Mouse (Mus musculus) inflammation-experienced regulatory T-cells, adult 6 months (primary cell): ENCODE measurements around the gene Zmynd8. TPM values are rescaled to one million over a fixed set of nuclear protein-coding genes. Genes with fewer than 3 reads are reported as not detected.

Source experiments
- ATAC-seq: one replicate; pipeline ENCODE4 v1.8.0; 2017
- polyA plus RNA-seq, 3 experiments: library from polyadenylated mRNA; unstranded; fragments of 100-300 nt; shearing (Covaris generic); gene quantifications; one replicate each; pipeline ENCODE4 v1.2.1; 2017

Zmynd8 gene
- polyA plus RNA-seq, 3 experiments from 2014 or later, result 43.3 to 65.6 (median 61.9) TPM

DNA sequence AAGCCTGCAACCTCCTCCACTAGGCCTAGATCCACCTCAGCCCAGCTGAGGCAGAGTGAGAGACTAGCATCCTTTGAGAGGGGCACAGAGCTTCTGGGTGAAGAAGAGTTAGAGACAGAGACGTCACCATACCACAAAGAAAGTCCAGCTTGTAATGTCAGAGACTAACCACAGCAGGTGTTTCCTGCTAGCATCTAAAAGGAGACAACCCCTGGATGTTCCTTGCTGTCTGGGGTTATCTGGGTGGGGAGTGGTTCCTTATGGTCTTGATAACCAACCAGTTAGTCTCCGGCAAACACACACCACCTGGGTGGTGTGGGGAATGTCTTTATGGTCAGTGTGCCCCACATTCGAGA, 105.6 kb downstream of the Zmynd8 start:
- peak; percentile 84 for ATAC-seq

DNA sequence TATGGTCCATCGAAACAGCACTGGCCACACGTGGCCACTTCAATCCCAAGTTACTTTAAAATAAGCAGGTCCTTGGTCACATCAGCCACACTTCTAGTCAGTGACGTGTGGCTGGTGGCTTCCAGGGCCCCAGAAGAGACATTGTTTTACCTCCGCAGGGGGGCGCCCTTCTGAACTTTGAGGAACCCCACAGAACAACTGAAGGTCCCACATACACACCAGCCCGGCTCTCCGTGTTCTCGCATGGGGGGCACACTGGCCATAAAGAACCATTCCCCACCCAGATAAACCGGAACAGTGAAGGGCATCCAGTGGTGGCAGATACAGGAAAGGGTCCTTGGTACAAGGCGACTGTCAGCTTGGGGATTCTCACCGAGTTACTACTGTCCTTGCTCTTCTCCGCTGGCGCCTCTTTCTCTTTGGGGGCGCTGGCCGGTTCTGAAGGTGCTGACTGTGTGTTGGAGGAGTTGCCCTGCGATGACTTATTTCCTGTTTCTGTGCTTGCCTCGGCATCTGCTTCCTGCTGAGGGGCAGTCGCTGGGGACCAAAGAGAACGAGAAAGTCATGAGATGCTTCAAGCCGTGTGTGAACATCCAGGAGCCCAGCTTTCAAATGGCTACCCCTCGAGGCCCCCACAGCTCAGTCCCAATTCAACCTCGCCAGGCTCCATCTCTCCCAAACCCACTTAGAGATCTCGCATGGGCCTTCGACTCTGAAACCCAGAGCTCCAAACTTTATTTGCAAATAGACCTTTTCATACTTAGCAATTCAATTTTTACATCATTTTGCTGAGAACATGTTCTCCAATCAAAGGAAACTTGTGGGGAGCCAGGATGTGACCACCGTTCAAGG, 106.2 kb downstream of the Zmynd8 start:
- ATAC-seq, result peak; percentile 58

DNA sequence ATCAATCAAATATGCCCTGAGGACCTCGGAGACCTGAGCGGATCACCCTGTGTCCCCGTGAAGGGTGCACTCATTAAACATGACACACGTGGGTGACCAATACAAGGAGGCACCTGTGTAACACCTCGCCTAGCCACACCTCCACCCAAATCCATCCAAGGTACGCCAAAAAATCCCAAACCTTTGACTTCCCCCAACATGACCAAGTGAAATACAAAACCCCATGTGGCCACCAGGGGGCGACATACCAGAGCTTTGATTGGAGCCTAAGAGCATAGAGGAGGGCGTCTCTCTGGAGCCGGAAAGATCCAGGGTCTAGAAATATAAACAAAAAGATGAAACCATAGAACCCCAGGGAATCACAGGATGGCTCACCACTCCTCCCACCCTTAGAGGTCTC, 107.2 kb downstream of the Zmynd8 start:
- ATAC-seq, result no peak

DNA sequence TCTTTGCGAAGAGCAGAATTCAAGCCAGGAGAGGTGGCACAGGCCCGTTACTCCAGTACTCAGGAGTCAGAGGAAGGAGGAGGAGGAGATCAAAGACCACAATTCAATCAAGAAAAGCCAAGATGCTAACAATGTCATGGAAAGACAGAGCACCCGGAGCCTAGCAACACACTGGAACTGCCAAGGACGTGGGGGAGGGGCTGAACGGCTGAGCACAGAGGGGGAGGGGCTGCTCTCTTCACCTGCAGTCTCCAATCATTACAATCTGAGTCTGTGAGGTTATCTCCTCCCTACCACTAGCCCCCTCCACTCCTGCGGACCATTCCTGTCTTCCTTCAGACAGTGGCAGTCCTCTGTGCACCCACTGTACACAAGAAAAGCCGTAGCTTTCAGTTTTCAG, 107.8 kb downstream of the Zmynd8 start:
- no peak for ATAC-seq

DNA sequence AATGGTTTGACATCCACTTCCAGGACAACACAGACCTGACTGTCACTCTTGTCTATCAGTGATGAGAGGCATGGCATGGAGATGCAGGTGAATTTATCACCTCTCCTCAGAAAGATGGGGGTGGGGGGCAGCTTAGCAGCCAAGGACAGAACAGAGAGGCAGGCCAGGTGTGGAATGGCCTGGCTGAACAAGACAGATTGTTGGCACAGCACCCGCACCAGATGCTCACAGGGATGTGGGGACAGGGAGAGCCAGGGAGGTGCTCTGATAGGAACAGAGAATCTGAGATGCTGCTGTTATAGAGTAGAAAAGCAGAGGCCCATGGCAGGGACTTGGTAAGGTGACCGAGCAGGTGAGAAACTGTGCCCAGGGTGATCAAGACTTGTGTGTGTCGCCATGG, 109.1 kb downstream of the Zmynd8 start:
- no peak for ATAC-seq

DNA sequence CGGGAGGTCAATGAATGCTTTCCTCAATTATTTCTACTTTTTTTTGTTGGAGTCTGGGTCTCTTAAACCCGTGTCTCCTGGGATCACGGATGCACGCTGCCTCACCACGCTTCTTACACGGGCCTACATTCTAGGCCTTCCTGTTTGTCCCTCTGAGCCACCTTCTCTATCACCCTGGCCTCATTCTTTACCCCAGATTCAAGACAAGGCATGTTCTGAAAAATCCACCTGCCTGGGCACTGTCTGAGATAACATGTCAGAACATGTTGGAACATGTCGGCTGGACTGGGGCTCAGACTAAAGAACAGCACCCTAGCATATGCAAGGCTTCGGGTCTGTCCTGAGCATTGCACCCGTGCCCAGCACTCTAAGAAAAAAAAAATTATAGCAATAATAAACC, 110.0 kb downstream of the Zmynd8 start:
- no peak for ATAC-seq

DNA sequence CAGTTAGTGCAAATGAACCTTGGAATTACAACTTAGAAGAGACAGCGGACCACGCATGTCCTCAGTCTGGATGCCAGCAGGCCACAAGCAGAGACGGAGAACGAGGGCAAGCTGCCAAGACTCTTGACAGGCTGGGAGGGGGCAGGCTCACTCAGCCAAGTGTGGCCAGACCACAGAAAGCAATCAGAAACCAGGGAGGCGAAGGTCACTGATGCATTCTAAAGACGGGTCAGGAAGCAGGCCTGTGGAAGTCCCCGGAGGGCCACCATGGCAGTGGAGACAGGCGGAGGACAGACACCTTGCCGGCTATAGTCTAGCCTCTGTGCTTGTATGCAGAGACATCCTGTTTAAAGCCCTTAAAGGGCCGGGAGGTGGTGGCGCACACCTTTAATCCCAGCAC, 110.8 kb downstream of the Zmynd8 start:
- ATAC-seq, result no peak

DNA sequence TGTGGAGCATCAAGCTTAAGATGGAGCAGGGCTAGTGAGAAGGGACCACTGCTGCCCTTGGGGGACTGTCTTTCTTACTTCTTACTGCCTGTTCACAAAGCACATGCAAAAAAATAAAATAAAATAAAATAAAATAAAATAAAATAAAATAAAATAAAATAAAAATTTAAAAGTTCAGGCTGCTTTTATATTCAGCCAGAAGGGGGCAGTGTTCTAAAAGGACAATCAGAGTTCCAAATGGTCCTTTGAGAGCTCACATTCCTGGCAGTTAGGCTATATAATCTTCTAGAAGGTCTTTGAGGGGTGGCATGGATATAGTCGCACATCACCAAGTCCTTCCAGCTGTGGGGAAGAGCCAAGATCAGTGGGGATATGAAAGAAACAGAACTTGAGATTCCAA, 112.3 kb downstream of the Zmynd8 start:
- ATAC-seq, result no peak

DNA sequence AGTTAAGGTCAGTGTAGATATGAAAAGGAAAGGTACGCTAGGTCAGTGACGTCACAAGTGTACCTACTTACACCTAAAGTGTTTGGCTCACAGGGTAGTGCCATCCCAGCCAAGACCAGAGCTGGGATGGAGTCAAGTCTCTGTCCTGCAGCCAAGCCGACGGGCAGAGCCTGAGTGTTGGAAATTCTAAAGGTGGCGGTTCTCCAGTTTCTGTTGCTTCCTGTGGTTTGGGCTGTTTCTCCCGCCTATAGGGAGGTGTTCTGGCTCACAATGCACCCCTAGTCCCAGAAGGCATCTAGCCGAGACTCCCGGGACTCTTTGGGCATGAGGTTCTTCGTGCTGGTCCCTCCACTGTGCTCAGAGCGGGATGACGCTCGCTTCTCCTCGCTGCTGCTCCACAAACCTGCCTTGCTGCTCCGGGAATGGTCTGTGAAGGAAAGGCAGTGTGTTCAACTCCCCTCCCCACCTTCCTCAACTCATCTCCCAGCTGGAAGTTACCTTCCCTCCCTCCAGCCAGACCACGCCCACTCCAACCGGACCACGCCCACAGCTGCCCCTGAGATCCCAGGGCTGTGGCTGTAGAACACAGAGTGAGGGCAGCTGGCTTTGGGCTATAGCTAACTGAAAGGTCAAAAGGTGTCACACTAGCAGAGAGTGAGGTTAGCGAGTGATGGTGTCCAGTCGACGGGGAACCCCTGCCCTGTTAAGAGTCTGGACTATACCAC, 113.3 kb downstream of the Zmynd8 start:
- no peak for ATAC-seq

DNA sequence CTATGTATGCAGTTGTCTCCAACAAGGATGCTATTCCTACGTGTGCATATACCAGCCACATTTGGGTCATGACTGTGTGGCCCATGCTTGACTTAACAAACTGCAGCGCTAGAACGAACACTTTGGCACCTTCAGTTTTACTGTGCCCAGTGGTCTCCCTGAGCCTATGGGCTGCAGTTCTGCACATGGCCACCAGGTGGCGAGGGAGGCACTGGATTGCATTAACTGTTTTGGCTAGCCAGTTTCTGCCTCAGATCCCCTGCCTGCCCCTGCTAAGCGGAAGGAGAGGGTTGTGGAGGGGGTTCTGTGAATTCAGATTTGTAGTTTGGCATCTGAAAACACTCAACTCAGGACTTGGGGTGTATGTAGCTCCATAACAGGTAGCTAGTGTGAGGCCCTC, 116.5 kb downstream of the Zmynd8 start:
- ATAC-seq, result peak; percentile 46

DNA sequence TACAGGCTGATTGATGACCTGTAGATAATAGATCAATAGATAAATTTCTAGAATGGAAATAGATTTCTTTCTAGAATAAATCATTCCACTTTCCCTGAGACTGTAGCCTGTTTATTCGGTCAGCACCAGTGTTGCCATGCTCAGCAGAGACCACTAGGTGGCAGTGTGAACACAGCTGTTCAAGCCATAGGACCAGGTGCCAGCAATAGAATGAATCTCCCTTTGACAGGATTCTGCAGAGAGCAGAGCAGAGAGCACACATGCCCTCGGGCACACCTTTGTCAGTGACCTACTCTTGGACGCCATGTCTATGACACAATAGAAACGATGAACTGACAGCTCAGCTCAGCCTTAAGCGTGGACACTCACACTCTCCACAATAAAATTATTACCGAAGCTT, 119.9 kb downstream of the Zmynd8 start:
- ATAC-seq, result peak; percentile 52

DNA sequence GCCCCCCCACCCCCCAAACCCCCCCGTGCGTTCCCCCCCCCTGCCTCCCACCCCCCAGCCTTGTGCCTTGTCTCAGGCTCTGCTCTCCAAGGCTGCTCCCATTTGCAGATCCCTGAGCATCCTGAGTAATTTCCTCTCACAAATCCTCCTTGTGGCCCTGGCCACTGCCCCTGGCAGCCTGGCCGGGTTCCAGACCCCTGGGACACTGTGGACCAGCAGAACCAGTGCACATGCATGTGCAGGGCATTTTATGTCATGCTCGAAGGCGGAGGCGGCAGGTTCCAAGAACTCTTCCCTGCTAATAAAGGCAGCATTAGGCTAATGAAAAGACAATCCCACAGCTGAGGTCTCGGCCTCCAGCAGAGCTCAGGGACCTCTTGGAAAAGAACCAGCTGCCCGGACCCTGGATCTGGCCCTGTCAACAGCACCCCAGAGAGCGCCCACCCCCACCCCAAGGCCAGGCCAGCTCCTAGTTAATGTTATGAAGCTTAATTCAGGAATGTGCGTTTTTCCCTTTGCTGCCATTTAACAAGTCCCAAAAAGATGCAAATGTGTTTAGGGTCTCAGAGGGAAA, 129.4 kb downstream of the Zmynd8 start:
- ATAC-seq, result no peak

DNA sequence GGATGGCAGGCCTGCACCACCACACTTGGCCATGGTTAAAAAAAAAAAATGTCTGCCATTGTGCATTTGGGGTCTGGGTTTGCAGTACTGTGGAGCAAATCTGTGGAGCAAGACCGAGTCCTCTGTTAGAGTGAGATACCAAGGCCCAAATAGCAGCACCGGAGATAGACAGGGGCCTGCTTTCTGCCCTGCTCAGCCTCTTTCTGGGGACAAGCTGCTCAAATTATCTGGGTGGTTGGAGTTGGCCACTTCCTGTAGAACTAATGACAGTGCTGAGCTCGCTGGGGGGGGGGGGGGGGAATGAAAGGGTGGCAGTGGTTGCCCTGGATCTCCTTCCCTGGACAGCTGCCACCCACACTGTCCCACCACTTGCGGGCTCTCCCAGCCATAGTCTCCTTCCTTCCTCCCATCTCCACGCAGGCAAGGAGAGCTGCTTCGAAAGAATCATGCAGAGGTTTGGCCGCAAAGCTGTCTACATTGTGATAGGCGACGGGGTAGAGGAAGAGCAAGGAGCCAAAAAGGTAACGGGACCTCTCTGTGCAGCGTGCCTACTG, 129.9 kb downstream of the Zmynd8 start:
- ATAC-seq, result no peak

DNA sequence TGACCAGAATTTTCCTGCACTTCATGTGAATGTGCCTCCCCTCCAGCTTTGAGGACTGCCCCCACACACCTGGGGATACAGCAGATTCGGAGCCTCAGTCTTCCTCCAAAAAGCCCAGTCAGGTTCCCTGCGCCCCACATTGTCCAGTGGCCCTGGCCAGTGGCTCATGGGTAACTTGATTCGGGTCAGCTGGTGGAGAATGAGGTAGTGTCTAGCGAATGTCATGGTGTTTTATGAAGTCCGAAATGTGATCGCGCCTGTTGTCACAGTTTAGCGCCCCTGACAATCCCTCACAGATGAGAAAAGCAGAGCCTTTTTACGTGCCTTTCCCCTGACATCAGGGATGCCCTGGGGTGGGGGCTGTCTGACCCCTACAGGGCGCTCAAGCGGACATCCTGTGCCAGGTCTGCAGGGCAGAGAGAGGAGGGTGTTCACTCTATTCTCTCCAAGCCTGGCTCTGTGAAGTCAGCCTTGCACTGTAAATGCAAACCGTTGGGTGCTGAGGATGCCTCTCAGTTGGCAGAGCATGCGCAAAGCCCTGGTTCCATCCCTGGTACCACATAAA, 139.3 kb downstream of the Zmynd8 start:
- no peak for ATAC-seq

DNA sequence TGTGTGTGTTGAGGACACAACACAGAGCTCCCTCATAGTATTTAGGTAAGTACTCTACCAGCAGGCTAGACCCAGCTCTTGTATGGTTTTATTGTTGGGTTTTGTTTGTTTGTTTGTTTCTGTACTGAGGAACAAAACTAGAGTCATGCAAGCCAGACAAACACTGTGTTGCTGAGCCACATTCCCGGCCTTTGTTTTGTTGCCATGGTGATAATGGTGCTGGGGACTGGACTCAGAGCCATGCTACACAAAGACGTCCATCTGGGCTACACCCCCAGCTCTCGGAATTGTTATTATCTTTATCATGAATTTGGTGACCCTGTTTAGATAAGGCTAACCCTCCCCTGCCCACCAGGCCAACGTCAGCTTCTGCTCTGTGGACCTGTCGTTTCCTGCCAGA, 140.3 kb downstream of the Zmynd8 start:
- ATAC-seq, result no peak

DNA sequence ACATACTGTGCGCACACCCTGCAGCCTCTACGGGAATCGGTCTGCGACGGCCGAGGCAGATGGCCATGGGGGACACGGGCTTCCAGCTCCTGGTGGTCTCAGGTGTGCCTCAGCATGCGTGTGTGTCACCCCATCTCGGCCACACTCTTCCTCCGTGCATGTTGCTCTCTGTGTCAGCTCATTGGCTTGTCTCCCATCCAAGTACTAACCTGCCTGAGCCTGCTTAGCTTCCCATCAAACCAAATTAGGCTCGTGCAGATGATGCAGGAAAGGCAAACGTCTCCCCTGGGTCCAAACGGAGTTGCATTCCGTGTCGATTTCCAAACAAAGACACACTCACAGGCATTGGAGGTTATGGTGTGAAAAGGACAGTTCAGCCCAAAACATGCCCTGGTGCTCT, 141.0 kb downstream of the Zmynd8 start:
- no peak for ATAC-seq

DNA sequence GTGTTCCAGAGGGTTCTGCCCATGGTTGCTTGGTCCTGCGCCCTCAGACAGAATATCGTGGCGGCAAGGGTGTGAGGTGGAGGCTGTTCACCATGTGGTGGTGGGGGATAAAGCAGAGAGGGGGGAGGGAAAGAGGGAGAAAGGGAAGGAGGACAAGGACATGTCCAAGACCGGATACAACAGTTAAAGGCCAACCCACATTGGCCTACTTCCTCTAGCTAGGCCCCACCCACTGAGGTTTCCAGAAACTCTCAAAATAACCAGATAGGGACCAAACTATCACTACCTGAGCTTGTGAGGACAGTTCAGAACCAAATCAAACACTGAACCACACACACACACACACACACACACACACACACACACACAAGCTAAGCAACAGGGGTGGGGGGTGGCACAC, 146.1 kb downstream of the Zmynd8 start:
- ATAC-seq, result no peak

DNA sequence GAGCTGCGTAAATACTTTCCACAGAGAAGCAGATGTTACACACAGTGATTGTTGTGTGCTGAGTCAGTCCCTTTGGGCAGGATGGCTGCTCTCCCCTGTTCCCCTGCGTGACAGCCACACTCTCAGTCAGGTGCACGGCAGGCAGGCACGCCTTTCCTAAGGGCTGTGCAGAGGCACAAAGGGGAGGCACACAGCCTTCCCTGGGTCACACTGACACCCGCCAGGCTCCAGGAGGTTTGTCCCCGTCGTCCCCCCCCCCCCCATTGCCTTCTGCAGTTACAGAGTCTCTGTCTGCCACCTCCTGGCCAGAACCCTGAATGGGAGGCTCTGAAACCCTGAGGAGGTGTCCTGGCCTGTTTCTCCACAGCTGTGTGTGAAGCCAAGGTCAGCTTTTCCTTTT, 147.7 kb downstream of the Zmynd8 start:
- no peak for ATAC-seq

DNA sequence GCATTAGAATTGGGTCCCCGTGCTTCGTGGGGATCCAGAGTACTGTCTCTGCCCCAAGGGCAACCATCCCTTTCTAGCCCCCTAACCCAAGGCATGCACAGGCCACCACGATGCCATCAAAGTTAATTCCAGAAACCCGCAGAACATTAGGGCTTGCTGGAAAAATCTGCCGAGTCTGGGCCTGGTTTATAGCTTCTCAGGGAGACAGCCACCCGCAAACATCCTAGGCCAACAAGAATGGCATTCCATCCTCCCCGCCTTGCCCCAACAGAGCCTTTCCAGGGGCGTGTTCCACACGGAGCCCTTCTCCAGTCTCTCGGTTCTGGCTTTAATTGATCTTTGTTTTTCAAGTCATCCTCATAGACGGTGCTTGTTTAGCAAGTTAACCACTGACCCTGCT, 150.4 kb downstream of the Zmynd8 start:
- no peak for ATAC-seq

DNA sequence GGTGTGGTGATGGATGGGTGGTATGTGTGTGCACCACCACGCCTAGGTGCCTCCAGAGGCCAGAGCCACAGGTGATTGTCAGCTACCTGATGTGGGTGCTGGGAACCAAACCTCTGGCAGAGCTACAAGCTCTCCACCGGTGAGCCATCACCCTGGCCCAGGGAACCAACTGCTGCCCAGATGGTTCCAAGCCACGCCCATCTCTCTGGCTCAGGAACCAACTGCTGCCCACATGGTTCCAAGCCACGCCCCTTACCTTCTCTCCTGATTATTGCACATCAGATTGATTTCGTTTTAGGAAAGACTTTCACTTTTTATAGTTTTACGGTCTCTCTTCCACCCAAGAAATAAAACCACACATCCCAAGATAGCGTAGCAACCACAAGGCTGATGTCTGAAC, 150.8 kb downstream of the Zmynd8 start:
- ATAC-seq, result no peak

DNA sequence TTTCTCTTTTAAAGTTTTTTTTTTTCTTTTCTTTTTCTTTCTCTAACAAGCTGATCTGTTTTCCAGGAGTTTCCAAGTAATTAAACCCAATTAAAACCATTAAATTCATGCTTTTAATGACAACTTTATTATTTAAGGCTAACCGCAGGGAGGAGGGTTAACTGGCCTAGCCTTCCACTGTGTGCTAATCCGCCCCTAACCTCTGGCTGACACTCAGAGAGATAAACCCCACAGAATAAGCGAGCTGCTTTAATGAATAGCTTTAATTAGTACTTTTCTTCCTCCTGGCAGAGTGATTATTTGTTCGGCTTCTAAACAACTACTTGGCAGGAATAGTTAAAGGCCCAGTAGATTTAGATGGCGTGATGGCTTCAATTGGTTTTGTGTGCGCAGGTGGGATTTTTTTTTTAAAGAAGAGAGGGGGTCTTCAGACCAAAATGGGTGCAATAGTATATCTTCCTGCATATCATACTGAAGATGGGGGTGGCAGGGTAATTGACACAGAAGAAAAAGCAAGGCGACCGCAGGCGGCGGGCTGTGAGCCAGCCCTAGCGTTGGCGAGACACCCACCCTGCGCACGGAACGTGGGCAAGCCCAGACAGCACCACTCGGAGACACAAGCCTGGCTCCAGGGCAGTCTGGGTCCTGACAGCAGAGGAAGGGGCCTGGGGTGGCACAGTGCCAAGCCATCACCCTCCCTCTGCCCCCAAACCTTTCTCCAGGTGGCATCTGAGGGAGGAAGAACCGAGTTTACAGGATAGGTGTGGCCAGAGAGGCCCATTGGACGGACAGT, 153.3 kb downstream of the Zmynd8 start:
- no peak for ATAC-seq

DNA sequence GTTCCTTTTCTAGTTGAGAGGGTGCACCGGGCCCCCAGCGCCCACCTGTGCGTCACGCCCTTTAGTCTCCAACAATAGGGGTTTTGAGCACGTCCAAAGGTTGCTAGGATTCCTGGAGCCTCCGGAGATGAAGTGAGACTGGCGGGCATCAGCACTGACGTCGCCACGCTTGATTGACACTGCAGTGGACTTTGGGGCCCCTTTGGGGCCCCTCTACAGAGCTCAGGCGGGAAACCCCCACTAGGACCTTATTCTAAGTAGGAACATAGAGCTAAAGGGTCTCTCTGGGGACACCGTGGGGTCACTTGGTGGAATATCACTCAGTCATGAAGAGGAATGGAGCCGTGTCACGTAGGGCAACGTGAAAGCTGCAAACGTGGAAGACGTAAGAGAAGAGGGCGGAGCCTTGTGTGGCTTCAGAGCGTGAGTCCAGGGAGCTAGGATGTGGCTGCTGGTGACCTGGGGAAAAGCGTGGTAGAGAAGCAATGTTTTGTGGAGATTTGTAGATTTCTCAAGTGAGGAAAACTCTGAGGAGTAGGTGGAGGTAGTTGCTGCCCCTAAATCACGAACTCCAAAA, 156.5 kb downstream of the Zmynd8 start:
- ATAC-seq, result no peak
